Mouse (Mus musculus): ENCODE data around the gene Bap1. TPM values are rescaled to one million over a fixed set of nuclear protein-coding genes. Genes with fewer than 3 reads are reported as not detected.

The Bap1 gene
- polyA plus RNA-seq, 1 experiment from 2014 or later: 57.8 TPM

- Histone ChIP-seq H3K9ac (ENCODE audit: low read depth, low read length) (peak overlapping the region; percentile 99), H3K36me3 (ENCODE audit: insufficient read depth, low read length) (peaks cover 43% of the 10 kb centered on the region), H3K27me3 (ENCODE audit: insufficient read depth, low read length) (no peaks in the 10 kb centered on the region), H3K4me3 (replicated peaks; ENCODE audit: low read depth, low read length) (peak overlapping the region; percentile 99), H3K9me3 (replicated peaks; ENCODE audit: low read length) (no peaks in the 10 kb centered on the region), H3K4me2 (ENCODE audit: low read length) (peak overlapping the region; percentile 83), H3K4me1 (replicated peaks; ENCODE audit: insufficient read depth, low read length) (0 out of 2 replicates have a peak, but pooled peaks cover 3% of the 10 kb centered on the region), H3K27ac (peak overlapping the region; percentile 90)
- DNase-seq (ENCODE audit: low spot score) (no peak), ATAC-seq (replicated peaks; ENCODE audit: low FRiP score, low read depth) (no peak)
- TF ChIP-seq CTCF (IDR thresholded peaks at IDR 0.05; ENCODE audit: low read depth): no peak
- WGBS: 82% methylated on average over 5 of the region's 5 CpGs
Observed at GRCm38 (mm10) chr14:31252091-31252490, 841 bp downstream of the Bap1 start.

DNA sequence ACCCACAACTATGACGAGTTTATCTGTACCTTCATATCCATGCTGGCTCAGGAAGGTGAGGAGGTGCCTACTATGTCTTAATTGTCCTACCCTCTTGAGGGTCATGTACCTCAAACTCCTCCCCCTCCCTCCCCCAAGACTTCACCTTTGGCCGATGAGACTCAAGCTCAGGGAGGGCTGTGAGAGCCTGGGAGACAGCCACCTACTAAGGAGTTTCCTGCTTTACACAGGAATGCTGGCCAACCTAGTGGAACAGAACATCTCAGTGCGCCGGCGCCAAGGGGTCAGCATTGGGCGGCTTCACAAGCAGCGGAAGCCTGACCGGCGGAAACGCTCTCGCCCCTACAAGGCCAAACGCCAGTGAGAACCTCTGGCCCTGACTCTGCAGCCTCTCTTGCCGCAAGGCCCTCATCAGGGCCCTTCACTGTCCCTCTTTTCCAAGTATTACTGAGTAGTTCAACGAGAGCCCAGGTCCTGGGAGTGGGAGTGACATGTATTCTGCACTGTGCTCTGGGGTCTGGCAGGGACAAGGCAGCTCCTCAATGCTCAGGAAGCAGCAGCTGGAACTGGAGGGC, 7.3 kb downstream of the Bap1 start:
- H3K27ac ChIP-seq: no peak overlapping the region
- H3K9me3 ChIP-seq (replicated peaks; ENCODE audit: low read length): no peaks in the 10 kb centered on the region
- no peaks in the 10 kb centered on the region for H3K4me1 ChIP-seq (replicated peaks; ENCODE audit: insufficient read depth, low read length)
- H3K9ac ChIP-seq (ENCODE audit: low read depth, low read length): no peak overlapping the region
- H3K4me2 ChIP-seq (ENCODE audit: low read length): no peak overlapping the region
- no peaks in the 10 kb centered on the region for H3K27me3 ChIP-seq (ENCODE audit: insufficient read depth, low read length)
- ATAC-seq (replicated peaks; ENCODE audit: low FRiP score, low read depth): peak; percentile 66
- H3K36me3 ChIP-seq (ENCODE audit: insufficient read depth, low read length): peaks cover 81% of the 10 kb centered on the region
- no peak for DNase-seq (ENCODE audit: low spot score)
- WGBS: 91% methylated on average over 14 of the region's 14 CpGs
- H3K4me3 ChIP-seq (replicated peaks; ENCODE audit: low read depth, low read length): no peak overlapping the region
- no peak for TF ChIP-seq CTCF (IDR thresholded peaks at IDR 0.05; ENCODE audit: low read depth)

GRCm38 (mm10) chr14:31260374-31260773, 9.1 kb downstream of the Bap1 start:
- Histone ChIP-seq H3K4me2 (ENCODE audit: low read length) (no peak overlapping the region), H3K27ac (no peak overlapping the region), H3K4me1 (replicated peaks; ENCODE audit: insufficient read depth, low read length) (no peaks in the 10 kb centered on the region), H3K27me3 (ENCODE audit: insufficient read depth, low read length) (no peaks in the 10 kb centered on the region), H3K36me3 (ENCODE audit: insufficient read depth, low read length) (peaks cover 63% of the 10 kb centered on the region), H3K9ac (ENCODE audit: low read depth, low read length) (no peak overlapping the region), H3K9me3 (replicated peaks; ENCODE audit: low read length) (no peaks in the 10 kb centered on the region), H3K4me3 (replicated peaks; ENCODE audit: low read depth, low read length) (no peak overlapping the region)
- ATAC-seq (replicated peaks; ENCODE audit: low FRiP score, low read depth) (no peak), DNase-seq (ENCODE audit: low spot score) (no peak)
- WGBS: 97% methylated on average over 4 of the region's 4 CpGs
- no peak for TF ChIP-seq CTCF (IDR thresholded peaks at IDR 0.05; ENCODE audit: low read depth)

- Histone ChIP-seq H3K4me1 (replicated peaks; ENCODE audit: insufficient read depth, low read length) (no peaks in the 10 kb centered on the region), H3K36me3 (ENCODE audit: insufficient read depth, low read length) (peaks cover 58% of the 10 kb centered on the region), H3K9me3 (replicated peaks; ENCODE audit: low read length) (no peaks in the 10 kb centered on the region), H3K9ac (ENCODE audit: low read depth, low read length) (no peak overlapping the region), H3K27ac (no peak overlapping the region), H3K4me3 (replicated peaks; ENCODE audit: low read depth, low read length) (no peak overlapping the region), H3K4me2 (ENCODE audit: low read length) (no peak overlapping the region), H3K27me3 (ENCODE audit: insufficient read depth, low read length) (no peaks in the 10 kb centered on the region)
- no peak for TF ChIP-seq CTCF (IDR thresholded peaks at IDR 0.05; ENCODE audit: low read depth)
- 95% methylated on average over 9 of the region's 9 CpGs for WGBS
- ATAC-seq (replicated peaks; ENCODE audit: low FRiP score, low read depth) (no peak), DNase-seq (ENCODE audit: low spot score) (no peak)
Observed at GRCm38 (mm10) chr14:31260932-31261331, 9.7 kb downstream of the Bap1 start.

GRCm38 (mm10) chr14:31267649-31268048, 16.4 kb downstream of the Bap1 start:
- Histone ChIP-seq H3K9ac (ENCODE audit: low read depth, low read length) (no peak overlapping the region), H3K27ac (no peak overlapping the region), H3K4me2 (ENCODE audit: low read length) (no peak overlapping the region), H3K4me3 (replicated peaks; ENCODE audit: low read depth, low read length) (no peak overlapping the region), H3K36me3 (ENCODE audit: insufficient read depth, low read length) (0 out of 2 replicates have a peak, but pooled peaks cover 4% of the 10 kb centered on the region), H3K4me1 (replicated peaks; ENCODE audit: insufficient read depth, low read length) (peaks cover 10% of the 10 kb centered on the region; the same call in 1 of the 2 replicates), H3K27me3 (ENCODE audit: insufficient read depth, low read length) (no peaks in the 10 kb centered on the region), H3K9me3 (replicated peaks; ENCODE audit: low read length) (no peaks in the 10 kb centered on the region)
- WGBS: 79% methylated on average over 11 of the region's 11 CpGs
- ATAC-seq (replicated peaks; ENCODE audit: low FRiP score, low read depth) (no peak), DNase-seq (ENCODE audit: low spot score) (no peak)
- no peak for TF ChIP-seq CTCF (IDR thresholded peaks at IDR 0.05; ENCODE audit: low read depth)

- no peaks in the 10 kb centered on the region for H3K36me3 ChIP-seq (ENCODE audit: insufficient read depth, low read length)
- H3K4me1 ChIP-seq (replicated peaks; ENCODE audit: insufficient read depth, low read length): peaks cover 10% of the 10 kb centered on the region; the same call in 1 of the 2 replicates
- H3K4me2 ChIP-seq (ENCODE audit: low read length): no peak overlapping the region; the same call in 1 of the 2 replicates
- DNase-seq (ENCODE audit: low spot score): no peak
- H3K27ac ChIP-seq: no peak overlapping the region
- no peak for TF ChIP-seq CTCF (IDR thresholded peaks at IDR 0.05; ENCODE audit: low read depth)
- no peak for ATAC-seq (replicated peaks; ENCODE audit: low FRiP score, low read depth)
- no peak overlapping the region for H3K4me3 ChIP-seq (replicated peaks; ENCODE audit: low read depth, low read length)
- WGBS: 70% methylated on average over 9 of the region's 9 CpGs
- no peak overlapping the region for H3K9ac ChIP-seq (ENCODE audit: low read depth, low read length)
- no peaks in the 10 kb centered on the region for H3K27me3 ChIP-seq (ENCODE audit: insufficient read depth, low read length)
- no peaks in the 10 kb centered on the region for H3K9me3 ChIP-seq (replicated peaks; ENCODE audit: low read length)
Observed at GRCm38 (mm10) chr14:31268301-31269001, 17.2 kb downstream of the Bap1 start.

Data from kidney, postnatal 0 days (tissue).